Mouse (Mus musculus): ENCODE data around the gene Capn2. TPM values are rescaled to one million over a fixed set of nuclear protein-coding genes. Genes with fewer than 3 reads are reported as not detected.
A peak's percentile ranks its signal among the peaks of the same experiment; 100 is the strongest.

Gene Capn2
- polyA plus RNA-seq, 1 experiment from 2014 or later, result 91.6 TPM

- ATAC-seq (replicated peaks; ENCODE audit: low FRiP score) (no peak), DNase-seq (ENCODE audit: low spot score) (no peak)
- Histone ChIP-seq H3K9ac (ENCODE audit: low read length) (no peak overlapping the region), H3K27ac (ENCODE audit: low read depth, low read length) (no peak overlapping the region), H3K4me3 (ENCODE audit: low read depth, low read length) (no peak overlapping the region), H3K4me1 (replicated peaks; ENCODE audit: control insufficient read depth, insufficient read depth, low read length) (0 out of 2 replicates have a peak, but pooled peaks cover 5% of the 10 kb centered on the region), H3K36me3 (ENCODE audit: control insufficient read depth, insufficient read depth, low read length) (no peaks in the 10 kb centered on the region), H3K27me3 (ENCODE audit: control insufficient read depth, insufficient read depth, low read length) (no peaks in the 10 kb centered on the region), H3K9me3 (ENCODE audit: control insufficient read depth, low read length) (no peaks in the 10 kb centered on the region), H3K4me2 (ENCODE audit: low read depth, low read length, severe bottlenecking) (no peak overlapping the region)
- WGBS, result 92% methylated on average over 4 of the region's 4 CpGs
These were observed 40.9 kb upstream of the Capn2 start for GRCm38 (mm10) chr1:182558271-182558670.

GRCm38 (mm10) chr1:182553649-182554375, 36.4 kb upstream of the Capn2 start:
- DNase-seq (ENCODE audit: low spot score) (peak; percentile 76), ATAC-seq (replicated peaks; ENCODE audit: low FRiP score) (peak; percentile 64; the same call in 1 of the 2 replicates)
- H3K36me3 ChIP-seq (ENCODE audit: control insufficient read depth, insufficient read depth, low read length), result no peaks in the 10 kb centered on the region
- WGBS, result 60% methylated on average over 12 of the region's 12 CpGs
- H3K4me2 ChIP-seq (ENCODE audit: low read depth, low read length, severe bottlenecking), result no peak overlapping the region
- H3K9ac ChIP-seq (ENCODE audit: low read length), result no peak overlapping the region
- H3K27me3 ChIP-seq (ENCODE audit: control insufficient read depth, insufficient read depth, low read length), result no peaks in the 10 kb centered on the region
- H3K9me3 ChIP-seq (ENCODE audit: control insufficient read depth, low read length), result no peaks in the 10 kb centered on the region
- no peaks in the 10 kb centered on the region for H3K4me1 ChIP-seq (replicated peaks; ENCODE audit: control insufficient read depth, insufficient read depth, low read length)
- H3K4me3 ChIP-seq (ENCODE audit: low read depth, low read length), result no peak overlapping the region
- H3K27ac ChIP-seq (ENCODE audit: low read depth, low read length), result no peak overlapping the region

GRCm38 (mm10) chr1:182550761-182551160, 33.4 kb upstream of the Capn2 start:
- H3K9me3 ChIP-seq (ENCODE audit: control insufficient read depth, low read length), result no peaks in the 10 kb centered on the region
- peak; percentile 36 for DNase-seq (ENCODE audit: low spot score)
- no peaks in the 10 kb centered on the region for H3K27me3 ChIP-seq (ENCODE audit: control insufficient read depth, insufficient read depth, low read length)
- H3K27ac ChIP-seq (ENCODE audit: low read depth, low read length), result no peak overlapping the region
- 82% methylated on average over 8 of the region's 8 CpGs for WGBS
- H3K4me2 ChIP-seq (ENCODE audit: low read depth, low read length, severe bottlenecking), result no peak overlapping the region
- no peak overlapping the region for H3K9ac ChIP-seq (ENCODE audit: low read length)
- no peaks in the 10 kb centered on the region for H3K36me3 ChIP-seq (ENCODE audit: control insufficient read depth, insufficient read depth, low read length)
- ATAC-seq (replicated peaks; ENCODE audit: low FRiP score), result no peak
- H3K4me3 ChIP-seq (ENCODE audit: low read depth, low read length), result no peak overlapping the region
- H3K4me1 ChIP-seq (replicated peaks; ENCODE audit: control insufficient read depth, insufficient read depth, low read length), result no peaks in the 10 kb centered on the region

- Histone ChIP-seq H3K27me3 (ENCODE audit: control insufficient read depth, insufficient read depth, low read length) (no peaks in the 10 kb centered on the region), H3K4me1 (replicated peaks; ENCODE audit: control insufficient read depth, insufficient read depth, low read length) (no peaks in the 10 kb centered on the region; the same call in 1 of the 2 replicates), H3K4me2 (ENCODE audit: low read depth, low read length, severe bottlenecking) (no peak overlapping the region), H3K27ac (ENCODE audit: low read depth, low read length) (no peak overlapping the region), H3K4me3 (ENCODE audit: low read depth, low read length) (no peak overlapping the region), H3K9me3 (ENCODE audit: control insufficient read depth, low read length) (no peaks in the 10 kb centered on the region), H3K9ac (ENCODE audit: low read length) (no peak overlapping the region), H3K36me3 (ENCODE audit: control insufficient read depth, insufficient read depth, low read length) (no peaks in the 10 kb centered on the region)
- 78% methylated on average over 1 of the region's 1 CpGs for WGBS
- ATAC-seq (replicated peaks; ENCODE audit: low FRiP score), result no peak
- peak; percentile 18 for DNase-seq (ENCODE audit: low spot score)
These were observed 26.5 kb upstream of the Capn2 start for GRCm38 (mm10) chr1:182543906-182544305.

GRCm38 (mm10) chr1:182543136-182543535, 25.7 kb upstream of the Capn2 start:
- H3K9ac ChIP-seq (ENCODE audit: low read length), result no peak overlapping the region
- no peaks in the 10 kb centered on the region for H3K36me3 ChIP-seq (ENCODE audit: control insufficient read depth, insufficient read depth, low read length)
- no peak overlapping the region for H3K4me2 ChIP-seq (ENCODE audit: low read depth, low read length, severe bottlenecking)
- H3K27ac ChIP-seq (ENCODE audit: low read depth, low read length), result no peak overlapping the region
- ATAC-seq (replicated peaks; ENCODE audit: low FRiP score) (no peak), DNase-seq (ENCODE audit: low spot score) (peak; percentile 10)
- WGBS, result 84% methylated on average over 8 of the region's 8 CpGs
- no peaks in the 10 kb centered on the region for H3K9me3 ChIP-seq (ENCODE audit: control insufficient read depth, low read length)
- H3K4me3 ChIP-seq (ENCODE audit: low read depth, low read length), result no peak overlapping the region
- no peaks in the 10 kb centered on the region; the same call in 1 of the 2 replicates for H3K4me1 ChIP-seq (replicated peaks; ENCODE audit: control insufficient read depth, insufficient read depth, low read length)
- H3K27me3 ChIP-seq (ENCODE audit: control insufficient read depth, insufficient read depth, low read length), result no peaks in the 10 kb centered on the region

- 73% methylated on average over 5 of the region's 5 CpGs for WGBS
- Histone ChIP-seq H3K4me2 (ENCODE audit: low read depth, low read length, severe bottlenecking) (no peak overlapping the region), H3K27ac (ENCODE audit: low read depth, low read length) (no peak overlapping the region), H3K9ac (ENCODE audit: low read length) (no peak overlapping the region), H3K4me1 (replicated peaks; ENCODE audit: control insufficient read depth, insufficient read depth, low read length) (no peaks in the 10 kb centered on the region; the same call in 1 of the 2 replicates), H3K36me3 (ENCODE audit: control insufficient read depth, insufficient read depth, low read length) (no peaks in the 10 kb centered on the region), H3K9me3 (ENCODE audit: control insufficient read depth, low read length) (no peaks in the 10 kb centered on the region), H3K27me3 (ENCODE audit: control insufficient read depth, insufficient read depth, low read length) (no peaks in the 10 kb centered on the region), H3K4me3 (ENCODE audit: low read depth, low read length) (no peak overlapping the region)
- DNase-seq (ENCODE audit: low spot score) (peak; percentile 21), ATAC-seq (replicated peaks; ENCODE audit: low FRiP score) (no peak)
These were observed 24.7 kb upstream of the Capn2 start for GRCm38 (mm10) chr1:182542110-182542509.

- H3K9ac ChIP-seq (ENCODE audit: low read length), result peak overlapping the region; percentile 64
- no peaks in the 10 kb centered on the region for H3K36me3 ChIP-seq (ENCODE audit: control insufficient read depth, insufficient read depth, low read length)
- H3K27ac ChIP-seq (ENCODE audit: low read depth, low read length), result no peak overlapping the region
- no peaks in the 10 kb centered on the region; the same call in 1 of the 2 replicates for H3K4me1 ChIP-seq (replicated peaks; ENCODE audit: control insufficient read depth, insufficient read depth, low read length)
- H3K9me3 ChIP-seq (ENCODE audit: control insufficient read depth, low read length), result no peaks in the 10 kb centered on the region
- H3K4me3 ChIP-seq (ENCODE audit: low read depth, low read length), result peak overlapping the region; percentile 34
- WGBS, result 18% methylated on average over 9 of the region's 9 CpGs
- peak; percentile 78 for DNase-seq (ENCODE audit: low spot score)
- H3K27me3 ChIP-seq (ENCODE audit: control insufficient read depth, insufficient read depth, low read length), result no peaks in the 10 kb centered on the region
- H3K4me2 ChIP-seq (ENCODE audit: low read depth, low read length, severe bottlenecking), result peak overlapping the region; percentile 60
- peak; percentile 90 for ATAC-seq (replicated peaks; ENCODE audit: low FRiP score)
These were observed 21.9 kb upstream of the Capn2 start for GRCm38 (mm10) chr1:182539023-182539940.

- DNase-seq (ENCODE audit: low spot score) (peak; percentile 38), ATAC-seq (replicated peaks; ENCODE audit: low FRiP score) (no peak)
- Histone ChIP-seq H3K9ac (ENCODE audit: low read length) (no peak overlapping the region), H3K4me1 (replicated peaks; ENCODE audit: control insufficient read depth, insufficient read depth, low read length) (no peaks in the 10 kb centered on the region; the same call in 1 of the 2 replicates), H3K4me2 (ENCODE audit: low read depth, low read length, severe bottlenecking) (no peak overlapping the region), H3K27me3 (ENCODE audit: control insufficient read depth, insufficient read depth, low read length) (no peaks in the 10 kb centered on the region), H3K27ac (ENCODE audit: low read depth, low read length) (no peak overlapping the region), H3K4me3 (ENCODE audit: low read depth, low read length) (no peak overlapping the region), H3K9me3 (ENCODE audit: control insufficient read depth, low read length) (no peaks in the 10 kb centered on the region; the same call in 1 of the 2 replicates), H3K36me3 (ENCODE audit: control insufficient read depth, insufficient read depth, low read length) (no peaks in the 10 kb centered on the region)
- WGBS, result 86% methylated on average over 3 of the region's 3 CpGs
These were observed 17.7 kb upstream of the Capn2 start for GRCm38 (mm10) chr1:182535080-182535481.
